Mouse (Mus musculus) cerebellum, adult 2 months (tissue): ENCODE data around the gene Tbl1xr1. TPM values are rescaled to one million over a fixed set of nuclear protein-coding genes. Genes with fewer than 3 reads are reported as not detected.

ENCODE experiments used
- DNase-seq, 2 experiments: peaks; one replicate each; pipeline ENCODE4 v3.0.0; 2021
- H3K27ac ChIP-seq: fragments of 200-500 bp; 2 replicates; pipeline ENCODE4 v1.5.1; 2012; ENCODE audit warnings: low read length, control low read depth, inconsistent platforms; ENCODE audit not compliant: insufficient read depth
- H3K27me3 ChIP-seq: fragments of 200-500 bp; 2 replicates; pipeline ENCODE4 v1.6.1; 2012; ENCODE audit warnings: inconsistent platforms, mild to moderate bottlenecking, low read length, moderate library complexity; ENCODE audit not compliant: control insufficient read depth, insufficient read depth
- H3K4me1 ChIP-seq: fragments of 200-500 bp; 2 replicates; pipeline ENCODE4 v1.6.1; 2011; ENCODE audit warnings: low read length; ENCODE audit not compliant: control insufficient read depth, insufficient read depth
- H3K4me3 ChIP-seq: fragments of 200-500 bp; replicated peaks from 2 replicates; pipeline ENCODE3; 2011; ENCODE audit warnings: mild to moderate bottlenecking, low read depth, low read length, control low read depth; ENCODE audit not compliant: insufficient read depth
- CTCF ChIP-seq: fragments of 200-500 bp; IDR thresholded peaks from 2 replicates; pipeline ENCODE4 v1.5.1; 2011; ENCODE audit warnings: low read depth, mild to moderate bottlenecking, control low read depth, low read length, moderate library complexity, borderline replicate concordance; ENCODE audit not compliant: insufficient read depth
- POLR2A ChIP-seq: fragments of 200-500 bp; IDR thresholded peaks from 2 replicates; pipeline ENCODE4 v1.6.1; 2011; ENCODE audit warnings: low read length, control low read depth, borderline replicate concordance; ENCODE audit not compliant: insufficient read depth
- WGBS: fragments of 180-500 bp; shearing (Covaris S2); methylation state at CpG from one replicate; pipeline ENCODE4 v1.1.7; 2018; 5-methylcytosine and 5-hydroxymethylcytosine counted together
- polyA plus RNA-seq: library from polyadenylated mRNA; depleted of rRNA; stranded (reverse); fragments of >200 nt; gene quantifications from 2 replicates; pipeline ENCODE4 v1.2.3, GENCODE M21; 2012

Gene Tbl1xr1
- polyA plus RNA-seq, 1 experiment: 43.6 TPM

- no peak for TF ChIP-seq CTCF
- no peak for TF ChIP-seq POLR2A
- DNase-seq: peak in 1 of 2 experiments; percentile 12
- Histone ChIP-seq H3K27ac (no peak overlapping the region), H3K4me1 (peaks cover 15% of the 10 kb centered on the region), H3K27me3 (no peaks in the 10 kb centered on the region), H3K4me3 (no peak overlapping the region)
- 69% methylated on average over 6 of the region's 6 CpGs for WGBS
These were observed 65.7 kb downstream of the Tbl1xr1 start for GRCm38 (mm10) chr3:22141984-22142719.

DNA sequence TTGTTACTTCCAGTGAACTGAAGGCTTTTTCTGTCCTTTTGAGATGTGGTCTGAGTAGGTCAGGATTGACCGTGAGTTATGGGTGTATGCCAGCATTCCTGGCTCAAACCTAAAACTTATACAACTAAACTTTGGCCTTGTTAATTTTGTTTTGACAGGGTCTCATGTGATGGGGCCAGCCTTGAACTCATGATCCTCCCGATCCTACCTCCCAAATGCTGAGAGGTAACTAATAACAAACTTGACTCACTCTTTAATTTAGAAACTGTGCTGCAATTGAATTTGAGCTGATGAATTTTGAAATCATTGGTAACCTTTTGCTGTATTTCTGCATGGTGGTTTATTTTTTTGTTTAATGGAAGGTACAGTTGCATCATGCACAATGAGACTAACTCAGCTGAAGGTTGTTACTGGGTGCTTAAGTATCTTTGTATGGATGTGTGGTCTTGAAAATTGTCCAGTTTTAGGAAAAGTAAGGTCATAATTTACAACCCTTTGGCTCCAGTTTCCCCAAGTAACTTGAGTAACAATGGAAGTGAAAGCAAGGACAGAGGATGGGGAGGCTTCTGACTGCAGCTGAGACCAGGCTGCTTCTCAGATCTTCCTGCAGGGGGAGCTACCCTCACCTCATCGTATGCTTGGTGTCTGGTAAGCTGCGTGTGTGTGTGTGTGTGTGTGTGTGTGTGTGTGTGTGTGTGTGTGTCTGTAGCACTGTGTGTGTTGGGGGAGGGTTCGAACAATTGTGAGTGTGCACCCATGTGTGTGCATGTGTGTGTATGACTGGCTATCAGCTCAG, 66.6 kb downstream of the Tbl1xr1 start:
- Histone ChIP-seq H3K27me3 (no peaks in the 10 kb centered on the region), H3K27ac (no peak overlapping the region), H3K4me1 (peaks cover 14% of the 10 kb centered on the region), H3K4me3 (no peak overlapping the region)
- peak; percentile 34; the same call in 1 of the 2 replicates for TF ChIP-seq CTCF
- no peak for TF ChIP-seq POLR2A
- WGBS: 80% methylated on average over 5 of the region's 5 CpGs
- peak in 1 of 2 experiments; percentile 16 for DNase-seq

DNA sequence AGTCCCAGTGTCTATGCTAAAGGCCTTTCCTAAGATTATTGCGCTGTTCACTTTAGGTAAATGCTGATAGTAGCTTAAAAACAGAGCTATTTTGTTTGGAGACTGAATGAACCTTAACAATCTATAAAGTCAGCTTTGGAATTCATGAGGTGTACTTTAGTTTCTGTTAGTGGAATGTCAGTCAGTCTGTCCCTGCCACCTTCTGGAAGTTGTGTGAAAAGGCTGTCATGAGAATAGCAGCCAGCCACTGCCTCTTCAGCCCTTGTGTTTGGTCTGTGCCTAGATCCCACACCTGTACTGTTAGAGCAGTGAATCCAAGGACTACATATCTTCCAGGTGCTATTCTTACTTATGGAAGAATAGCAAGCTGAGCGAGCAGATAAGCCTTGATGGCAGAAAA, 67.8 kb downstream of the Tbl1xr1 start:
- WGBS: 95% methylated on average over 2 of the region's 2 CpGs
- H3K4me1 ChIP-seq: peaks cover 12% of the 10 kb centered on the region
- TF ChIP-seq CTCF (0 out of 2 replicates have a peak, but pooled peaks have one; percentile 20), POLR2A (no peak)
- no peak overlapping the region for H3K27ac ChIP-seq
- DNase-seq: no peak
- H3K4me3 ChIP-seq: no peak overlapping the region
- H3K27me3 ChIP-seq: no peaks in the 10 kb centered on the region

- peak; percentile 29 to 34 for DNase-seq
- no peak overlapping the region for H3K27ac ChIP-seq
- 72% methylated on average over 1 of the region's 1 CpGs for WGBS
- H3K4me3 ChIP-seq: no peak overlapping the region
- TF ChIP-seq CTCF: peak; percentile 44; the same call in 1 of the 2 replicates
- TF ChIP-seq POLR2A: no peak
- no peaks in the 10 kb centered on the region; the same call in 1 of the 2 replicates for H3K4me1 ChIP-seq
- no peaks in the 10 kb centered on the region for H3K27me3 ChIP-seq
These were observed 71.0 kb downstream of the Tbl1xr1 start for GRCm38 (mm10) chr3:22147433-22147927.

GRCm38 (mm10) chr3:22148306-22148932, 72.0 kb downstream of the Tbl1xr1 start:
- Histone ChIP-seq H3K27ac (no peak overlapping the region), H3K4me1 (no peaks in the 10 kb centered on the region; the same call in 1 of the 2 replicates), H3K4me3 (no peak overlapping the region), H3K27me3 (no peaks in the 10 kb centered on the region)
- DNase-seq: peak in 1 of 2 experiments; percentile 2
- WGBS: 91% methylated on average over 6 of the region's 6 CpGs
- TF ChIP-seq CTCF: no peak
- no peak for TF ChIP-seq POLR2A

DNA sequence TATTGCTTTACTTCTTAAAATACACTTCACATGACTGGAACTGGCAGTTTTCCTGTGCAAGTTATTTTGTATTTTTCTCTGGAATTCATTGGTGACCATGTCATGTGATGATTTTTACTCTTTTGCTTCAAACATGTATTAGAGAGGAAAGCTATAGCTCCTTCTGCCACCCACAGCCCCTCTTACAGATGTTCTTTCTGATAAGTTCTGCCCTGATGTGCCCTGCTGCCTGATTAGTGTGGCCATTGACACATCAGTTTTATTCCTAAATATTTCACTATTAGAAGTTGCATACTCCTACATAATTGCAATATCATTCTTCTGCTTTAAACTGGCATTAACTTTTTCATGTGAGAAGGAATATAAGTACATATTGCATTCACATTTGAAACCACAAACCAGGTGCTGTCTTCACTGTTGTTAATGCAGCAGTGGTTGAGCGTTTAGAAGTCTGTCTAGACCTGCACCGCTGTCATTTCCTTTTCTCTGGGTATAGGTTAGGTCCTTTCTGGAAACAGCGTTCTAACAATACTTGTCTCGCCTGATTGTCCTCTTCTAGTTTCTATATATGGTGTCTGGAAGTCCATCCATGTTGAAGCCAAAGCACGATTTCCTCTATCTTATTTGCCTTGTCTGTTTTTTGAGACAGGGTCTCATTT, 74.5 kb downstream of the Tbl1xr1 start:
- DNase-seq: no peak
- no peak for TF ChIP-seq CTCF
- TF ChIP-seq POLR2A: no peak
- no peaks in the 10 kb centered on the region for H3K4me1 ChIP-seq
- WGBS: 94% methylated on average over 5 of the region's 5 CpGs
- H3K27me3 ChIP-seq: no peaks in the 10 kb centered on the region
- no peak overlapping the region for H3K27ac ChIP-seq
- H3K4me3 ChIP-seq: no peak overlapping the region

- no peaks in the 10 kb centered on the region for H3K27me3 ChIP-seq
- TF ChIP-seq POLR2A (no peak), CTCF (no peak)
- H3K4me1 ChIP-seq: no peaks in the 10 kb centered on the region
- H3K27ac ChIP-seq: no peak overlapping the region
- WGBS: 97% methylated on average over 1 of the region's 1 CpGs
- no peak for DNase-seq
- no peak overlapping the region for H3K4me3 ChIP-seq
These were observed 76.3 kb downstream of the Tbl1xr1 start for GRCm38 (mm10) chr3:22152773-22153172.

GRCm38 (mm10) chr3:22154522-22154921, 78.1 kb downstream of the Tbl1xr1 start:
- H3K4me1 ChIP-seq: no peaks in the 10 kb centered on the region
- TF ChIP-seq POLR2A (no peak), CTCF (no peak)
- no peak overlapping the region for H3K27ac ChIP-seq
- H3K4me3 ChIP-seq: no peak overlapping the region
- no peaks in the 10 kb centered on the region for H3K27me3 ChIP-seq
- no peak for DNase-seq
- 92% methylated on average over 3 of the region's 3 CpGs for WGBS
